Mouse (Mus musculus): ENCODE data around the gene Grm8.

Gene Grm8

DNA sequence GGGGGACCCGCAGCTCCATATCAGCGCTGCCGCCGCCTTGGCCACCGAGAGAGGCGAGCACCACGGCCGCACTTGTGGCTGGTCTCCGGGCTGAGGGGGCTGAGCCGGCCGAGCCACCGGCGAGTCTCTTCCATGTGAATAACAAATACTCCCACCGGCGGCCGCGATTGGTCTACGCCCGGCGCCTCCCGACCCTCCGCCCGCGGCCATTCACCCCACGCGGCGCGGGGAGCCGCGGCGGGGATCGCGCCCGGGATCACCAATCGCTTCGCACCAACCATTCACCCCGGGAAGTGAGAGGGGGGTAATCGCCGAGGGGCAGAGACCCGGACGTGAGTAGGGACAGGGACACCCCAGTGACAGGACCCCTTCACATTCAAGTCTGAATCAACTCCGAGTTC is at the start of gene Grm8:
TSS of gene Grm8 (minus strand) at position 178 of the 401 bp plus-strand sequence.
- DNase-seq (ENCODE audit: low spot score): no peak

DNA sequence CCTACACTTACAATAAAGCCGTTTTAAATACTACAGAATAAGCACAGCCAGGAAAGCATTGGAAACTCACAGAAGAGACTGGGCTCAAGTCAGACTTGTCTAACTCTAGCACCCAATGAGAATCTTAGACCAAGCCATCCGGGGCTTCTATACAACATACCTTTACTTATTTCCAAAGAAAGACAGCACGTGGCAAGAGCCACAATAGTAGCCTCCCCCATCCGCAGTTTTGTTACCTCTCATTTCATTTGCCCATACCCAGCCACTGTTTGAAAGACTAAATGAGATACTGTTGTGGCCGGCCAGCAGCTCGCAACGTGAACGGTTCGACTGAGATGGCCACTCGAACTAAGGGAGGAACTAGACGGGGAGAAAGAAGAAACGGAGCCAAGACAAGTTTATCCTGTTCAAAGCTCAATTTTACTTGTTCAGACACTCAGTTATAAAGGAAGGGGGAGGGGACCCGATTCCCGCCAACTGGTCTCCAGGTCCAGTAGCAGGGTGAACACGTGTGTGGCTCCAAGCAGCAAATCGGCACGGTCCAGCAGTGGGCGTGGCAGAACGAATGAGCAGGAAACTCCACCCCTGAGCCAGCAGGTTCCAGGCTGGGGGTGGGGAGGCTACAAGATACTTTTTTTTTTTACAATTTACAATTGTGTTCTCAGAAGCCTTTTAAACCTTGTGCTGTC is 35.0 kb upstream of the Grm8 start:
- DNase-seq (ENCODE audit: low spot score): no peak

DNA sequence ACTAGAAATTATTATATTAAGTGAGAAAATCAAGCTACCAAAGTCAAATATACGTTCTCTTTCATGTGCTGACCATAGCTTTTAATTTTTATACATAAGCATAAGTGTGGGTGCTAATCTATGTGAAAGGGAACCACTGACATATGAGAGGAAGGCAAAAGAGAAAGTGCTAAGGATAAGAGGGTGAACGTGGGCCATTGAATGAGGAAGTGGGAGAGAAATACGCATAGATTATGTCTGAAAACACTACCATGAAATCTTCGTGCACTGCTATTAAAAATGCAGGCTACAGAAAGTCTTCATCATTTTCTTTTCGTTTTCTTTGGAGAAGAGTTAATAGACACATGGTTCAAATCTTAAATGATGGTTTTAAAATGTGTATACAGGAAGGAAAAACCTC is 25.4 kb upstream of the Grm8 start:
- DNase-seq (ENCODE audit: low spot score): no peak

DNA sequence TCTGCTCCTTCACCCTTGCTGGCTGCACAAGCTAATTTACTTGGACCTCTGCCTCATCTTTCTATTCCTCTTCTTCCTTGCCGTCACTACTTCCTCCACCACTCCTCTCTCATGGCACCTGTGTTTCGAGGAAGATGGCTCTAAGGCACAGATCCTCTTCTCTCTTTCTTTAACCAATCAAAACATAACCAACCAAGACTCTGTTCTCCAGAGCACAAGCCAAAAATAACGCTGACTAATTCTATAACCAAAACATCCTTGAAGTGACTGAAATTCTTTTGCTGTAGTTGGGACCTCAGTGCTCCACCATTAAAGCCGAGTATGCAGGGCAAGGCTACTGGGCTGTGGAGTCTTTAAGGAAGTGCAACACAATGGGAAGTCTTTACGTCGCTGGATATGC is 11.5 kb upstream of the Grm8 start:
- DNase-seq (ENCODE audit: low spot score): no peak

DNA sequence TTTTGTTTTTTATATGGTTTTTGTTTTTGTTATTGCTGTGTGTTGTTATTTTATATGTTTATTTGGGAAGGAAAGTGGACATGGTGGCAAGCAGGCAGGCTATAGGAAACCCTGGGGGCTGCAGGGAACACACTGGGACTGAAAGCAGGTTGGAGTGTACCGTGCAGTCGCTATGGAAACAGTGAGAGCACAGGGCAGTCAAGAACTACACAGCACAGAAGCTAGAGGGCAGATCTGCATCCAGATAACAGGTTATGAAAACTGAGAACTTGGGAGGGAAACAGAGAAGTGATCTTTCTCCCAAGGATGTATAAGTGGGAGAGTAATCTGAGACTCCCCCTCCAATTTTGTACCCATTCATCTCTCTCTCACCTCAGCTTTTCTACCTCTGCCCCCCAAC is 7.4 kb upstream of the Grm8 start:
- no peak for DNase-seq (ENCODE audit: low spot score)

DNA sequence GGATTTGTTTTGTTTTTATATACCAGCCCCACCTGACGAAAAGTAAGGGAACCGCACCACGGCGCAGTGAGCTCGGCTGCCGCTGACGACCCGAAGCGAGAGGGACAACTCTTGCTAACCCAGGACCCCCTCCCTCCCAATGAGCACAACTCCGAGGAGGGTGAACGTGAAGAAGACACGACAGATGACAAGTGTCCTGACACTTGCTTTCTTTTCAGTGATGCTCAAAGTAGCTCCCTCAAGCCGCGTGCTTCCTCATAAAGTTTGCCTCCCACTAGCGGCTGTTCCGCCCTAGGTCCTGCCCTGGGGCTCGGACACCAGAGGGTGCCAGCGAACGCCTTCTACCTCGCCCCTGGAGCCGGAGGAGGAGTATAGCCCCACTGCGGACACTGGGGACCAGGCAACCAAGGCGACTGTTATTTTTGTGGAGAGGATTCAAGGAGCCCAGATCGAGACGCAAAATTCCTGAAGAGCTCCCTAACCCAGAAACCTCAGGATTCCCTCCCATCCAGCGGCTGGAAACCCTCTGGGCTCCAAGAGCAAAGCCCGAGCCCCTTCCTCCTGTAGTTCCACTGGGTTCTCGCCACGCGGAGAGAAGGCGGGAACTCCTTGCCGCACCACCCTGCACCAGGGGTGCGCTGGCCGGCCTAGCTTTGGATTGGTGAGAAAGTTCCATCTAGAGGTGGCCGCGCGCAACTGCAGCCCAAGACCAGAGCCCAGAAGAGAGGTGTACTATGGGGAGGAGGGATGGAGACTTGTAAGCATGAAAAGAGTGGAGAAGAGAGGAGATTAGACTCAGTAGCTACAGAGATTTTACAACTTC is 644 bp upstream of the Grm8 start:
- DNase-seq (ENCODE audit: low spot score): peak; percentile 51

DNA sequence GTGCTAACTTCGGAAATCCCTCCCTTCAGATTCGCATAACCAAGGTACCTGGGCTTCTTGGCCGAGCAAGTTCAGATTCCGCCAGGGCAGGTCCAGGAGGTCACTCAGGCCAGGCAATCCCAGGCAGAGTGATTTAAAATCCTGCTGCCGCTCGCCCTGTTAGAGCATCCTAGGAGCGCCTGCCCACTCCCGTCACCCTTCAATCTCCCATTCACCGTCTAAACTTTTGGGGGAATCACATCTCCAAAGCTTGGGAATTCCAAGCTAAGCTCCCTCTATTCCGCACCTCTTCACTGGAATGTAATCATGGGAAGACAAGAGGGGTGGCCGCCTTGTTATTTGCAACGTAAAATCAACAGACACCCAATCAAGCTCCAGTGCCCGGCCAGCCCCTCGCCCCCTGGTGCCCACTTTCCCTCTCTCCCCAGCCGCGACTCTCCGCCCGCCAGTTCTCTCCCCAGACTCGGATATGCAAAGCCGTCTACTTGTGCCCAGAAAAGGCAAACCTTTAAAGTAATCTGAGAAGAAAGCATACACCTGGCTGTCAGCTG is 652 bp downstream of the Grm8 start:
- DNase-seq (ENCODE audit: low spot score): no peak

DNA sequence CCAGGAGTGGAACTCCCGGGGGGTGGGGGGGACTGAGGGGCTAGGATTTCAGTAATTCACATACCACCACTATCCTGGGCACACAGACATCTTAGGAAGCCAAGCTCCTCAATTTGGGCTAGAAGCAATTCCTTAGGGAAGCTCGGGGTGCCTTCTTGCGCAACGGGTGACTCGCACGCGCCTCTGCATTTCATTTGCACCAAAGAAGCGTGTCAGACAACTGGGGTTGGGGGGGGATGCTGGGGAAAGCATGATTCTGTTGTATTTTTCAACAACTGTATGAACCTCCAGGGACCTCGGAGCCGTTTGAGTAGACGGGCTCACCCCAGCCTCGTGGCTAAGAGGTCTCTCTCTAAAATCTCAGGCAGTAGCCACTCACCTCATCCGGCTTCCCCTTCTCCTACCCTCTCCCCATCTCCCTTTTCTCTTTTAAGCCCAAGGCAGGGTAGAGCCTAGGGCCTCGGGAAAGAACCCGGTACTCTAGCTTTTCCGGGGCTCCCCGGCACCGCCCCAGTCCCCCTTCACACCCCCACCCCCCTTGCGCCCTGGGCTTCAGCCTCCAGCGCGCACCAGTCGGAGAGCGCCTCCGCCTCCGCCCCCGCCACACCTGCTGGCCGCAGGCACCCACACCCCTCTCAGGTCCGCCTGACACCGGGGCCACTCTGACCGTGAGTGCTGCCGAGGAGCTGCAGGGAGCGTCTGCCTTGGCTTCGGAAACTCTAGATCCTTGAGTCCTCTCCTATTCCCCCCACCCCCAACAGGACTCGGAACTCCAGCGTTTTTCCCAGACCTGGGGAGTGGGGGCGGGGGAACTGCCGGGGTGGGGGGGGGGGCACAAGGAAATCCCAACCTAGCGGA is 1.5 kb downstream of the Grm8 start:
- no peak for DNase-seq (ENCODE audit: low spot score)

DNA sequence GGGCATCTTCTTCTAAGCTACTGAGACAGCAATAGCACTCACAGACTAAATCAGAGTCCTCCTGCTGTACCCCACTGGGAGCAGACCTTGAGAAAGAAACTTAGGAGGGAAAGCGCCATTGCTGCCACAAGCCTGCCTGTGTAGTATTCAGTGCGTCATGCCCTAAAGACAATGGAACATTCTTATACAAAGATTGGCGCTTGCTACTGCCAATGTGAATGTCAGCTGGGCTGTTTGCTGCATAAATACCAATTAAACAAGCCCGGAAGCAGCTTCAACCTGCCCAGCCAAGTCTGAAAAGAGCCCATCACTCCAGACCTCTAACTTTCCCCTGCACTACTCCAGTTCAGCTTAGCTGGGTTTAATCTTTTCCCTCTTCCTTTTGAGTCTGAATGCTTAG is 2.9 kb downstream of the Grm8 start:
- DNase-seq (ENCODE audit: low spot score): no peak

DNA sequence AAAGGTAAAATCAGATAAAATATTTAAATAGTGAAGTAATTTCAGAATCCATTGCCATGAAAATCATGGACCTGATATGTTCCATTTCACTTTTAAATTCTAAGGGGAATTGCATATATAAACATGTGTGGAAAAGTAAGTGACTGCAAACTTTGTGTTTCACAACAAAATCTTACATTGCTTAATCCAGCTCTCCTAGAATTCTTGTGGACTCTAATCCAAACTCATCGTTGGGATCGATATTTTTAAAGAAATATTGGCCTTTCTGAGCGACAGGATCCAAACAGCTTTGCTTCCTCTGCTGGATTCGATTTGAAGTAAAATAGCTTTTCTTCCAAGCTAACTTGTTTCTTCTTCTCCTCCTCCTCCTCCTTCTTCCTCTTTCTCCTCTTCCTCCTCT is 6.1 kb downstream of the Grm8 start:
- no peak for DNase-seq (ENCODE audit: low spot score)

DNA sequence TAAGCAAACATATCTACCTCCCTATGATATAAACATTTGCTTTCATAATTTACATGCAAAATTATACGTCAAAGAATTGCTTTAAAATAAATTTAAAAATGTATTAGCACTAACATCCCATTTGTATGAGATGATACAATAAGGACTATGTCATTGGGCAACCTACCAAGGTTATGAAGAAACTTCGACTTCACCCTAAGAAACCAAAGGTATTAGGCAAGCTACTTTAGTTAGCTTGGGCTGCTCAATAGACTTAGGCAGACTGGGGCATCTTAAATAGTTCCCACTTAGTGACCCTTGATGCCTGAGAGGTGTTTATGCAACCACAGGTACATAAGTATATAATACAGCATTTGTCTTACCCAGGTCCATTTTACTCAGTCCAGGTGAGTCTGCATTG is 19.5 kb downstream of the Grm8 start:
- DNase-seq (ENCODE audit: low spot score): no peak

DNA sequence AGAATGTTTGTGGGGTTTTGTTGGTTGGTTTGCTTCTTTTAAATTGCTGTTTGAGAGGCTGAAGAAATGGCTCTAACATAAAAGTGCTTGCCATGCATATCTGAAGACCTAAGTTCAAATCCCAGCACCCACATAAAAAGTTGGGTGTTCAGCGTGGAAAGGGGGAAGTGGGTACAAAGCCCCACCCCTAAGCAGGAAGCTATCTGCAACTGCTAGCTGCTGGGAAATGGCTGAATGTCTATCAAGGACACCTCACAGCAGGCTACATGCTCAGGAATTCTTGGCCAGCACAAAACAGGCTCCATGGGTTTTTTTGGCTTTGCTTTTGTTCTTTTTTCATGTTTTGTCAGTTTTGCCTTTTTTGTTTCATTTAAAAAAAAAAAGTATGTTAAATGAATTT is 20.1 kb downstream of the Grm8 start:
- no peak for DNase-seq (ENCODE audit: low spot score)

DNA sequence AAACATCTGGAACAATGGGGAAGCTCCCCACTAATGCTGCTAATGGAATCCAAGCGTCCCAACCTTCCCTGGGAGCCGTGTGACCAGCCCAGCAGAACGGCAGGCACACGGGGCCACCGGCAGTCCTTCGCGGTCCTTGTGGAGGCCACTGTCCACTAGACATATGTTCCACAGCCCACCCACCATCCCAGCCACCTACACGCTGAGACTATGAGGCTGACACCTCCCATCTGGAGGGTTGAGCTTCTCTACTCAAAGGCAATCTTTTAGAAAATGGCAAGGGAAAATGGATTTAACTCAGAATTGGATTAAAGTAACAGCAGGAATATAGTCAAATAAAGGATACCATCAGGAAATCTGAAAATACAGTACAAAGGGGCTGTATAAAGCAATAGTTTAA is 23.4 kb downstream of the Grm8 start:
- no peak for DNase-seq (ENCODE audit: low spot score)

DNA sequence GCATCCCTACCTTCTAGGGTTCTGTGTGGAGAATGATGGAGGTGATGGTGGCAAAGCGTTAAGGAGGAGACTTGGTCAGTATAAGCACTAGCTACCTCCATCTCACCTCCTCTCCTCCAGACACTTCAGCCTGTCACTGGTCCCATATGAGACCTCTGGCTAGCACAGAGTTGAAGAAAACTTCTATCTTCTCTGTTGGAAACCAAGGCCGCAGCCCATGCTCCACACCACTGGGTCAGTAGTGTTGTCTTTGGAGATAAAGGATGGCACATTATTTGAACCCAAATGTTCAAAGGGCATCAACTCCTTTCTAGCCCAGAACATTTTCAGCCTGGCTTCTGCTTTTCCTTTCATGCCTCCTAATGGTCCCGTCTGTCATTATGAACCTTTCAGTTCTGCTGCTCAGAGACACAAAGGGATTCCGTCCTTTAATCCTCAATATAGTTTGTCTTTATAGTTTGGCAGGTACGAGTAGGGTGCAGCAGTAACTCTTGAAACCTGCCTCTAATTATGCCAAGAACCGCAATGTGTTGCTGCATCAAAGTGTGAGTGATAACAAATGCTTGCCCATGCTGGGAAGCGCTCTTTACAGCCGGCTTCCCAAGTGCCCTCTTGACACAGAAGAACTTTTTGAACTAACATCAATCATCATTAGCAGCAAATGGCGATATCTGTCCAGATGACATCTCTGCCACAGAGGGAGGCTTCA is 32.2 kb downstream of the Grm8 start:
- no peak for DNase-seq (ENCODE audit: low spot score)

DNA sequence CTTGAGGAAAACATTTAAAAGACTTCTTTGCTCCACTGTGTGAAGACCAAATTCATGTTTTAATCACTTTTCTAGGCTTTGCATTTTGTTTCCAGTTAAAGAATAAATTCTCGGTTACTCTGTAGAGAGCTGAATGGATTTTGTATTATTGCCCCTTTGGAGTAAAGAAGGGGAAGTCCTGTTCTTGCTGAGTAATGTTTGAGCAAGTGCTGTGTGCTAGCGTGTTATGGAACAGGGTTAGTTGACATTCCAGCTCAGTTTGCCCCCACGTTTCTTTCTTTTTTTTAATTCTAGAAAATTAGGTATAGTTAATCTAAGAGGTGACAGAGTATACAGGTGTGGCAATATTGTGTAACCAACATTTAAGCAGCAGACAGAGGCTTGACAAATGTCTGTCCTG is 35.0 kb downstream of the Grm8 start:
- DNase-seq (ENCODE audit: low spot score): no peak

DNA sequence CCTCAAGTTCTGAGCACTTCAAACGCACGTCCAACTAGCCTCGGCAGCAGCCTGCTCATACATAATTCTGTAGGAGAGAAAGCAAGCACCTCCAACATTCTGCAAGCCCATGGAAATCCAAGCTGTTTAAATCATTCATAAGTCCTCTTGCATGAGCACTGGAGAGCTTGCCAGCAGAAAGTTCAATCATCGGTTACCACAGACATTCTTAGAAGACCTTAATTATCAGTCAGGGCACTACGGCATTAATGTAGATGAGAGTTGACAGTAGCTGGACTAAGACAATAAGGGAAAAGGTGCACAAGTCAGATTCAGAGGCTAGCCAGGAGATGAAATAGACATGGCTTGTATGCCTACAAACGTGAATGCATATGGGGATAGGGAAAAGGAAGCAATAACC is 42.5 kb downstream of the Grm8 start:
- no peak for DNase-seq (ENCODE audit: low spot score)

DNA sequence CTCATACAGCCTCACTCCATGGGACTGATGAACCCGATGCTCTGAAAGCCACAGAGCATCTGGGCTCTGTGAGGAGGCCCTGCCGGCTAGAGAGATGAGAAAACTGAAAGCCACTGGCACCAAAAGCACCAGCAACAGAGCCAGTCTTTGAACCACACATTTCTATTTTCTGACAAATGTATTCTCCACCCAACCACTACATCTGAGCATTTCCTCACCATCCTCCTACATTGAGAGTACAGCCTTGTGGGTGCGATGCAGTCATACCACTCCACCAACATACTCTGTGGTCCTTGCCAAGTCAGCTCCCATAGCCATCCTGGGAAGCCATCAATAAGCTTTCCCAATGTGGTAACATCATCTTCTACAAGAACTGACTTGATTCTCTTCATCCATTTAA is 43.1 kb downstream of the Grm8 start:
- DNase-seq (ENCODE audit: low spot score): no peak

DNA sequence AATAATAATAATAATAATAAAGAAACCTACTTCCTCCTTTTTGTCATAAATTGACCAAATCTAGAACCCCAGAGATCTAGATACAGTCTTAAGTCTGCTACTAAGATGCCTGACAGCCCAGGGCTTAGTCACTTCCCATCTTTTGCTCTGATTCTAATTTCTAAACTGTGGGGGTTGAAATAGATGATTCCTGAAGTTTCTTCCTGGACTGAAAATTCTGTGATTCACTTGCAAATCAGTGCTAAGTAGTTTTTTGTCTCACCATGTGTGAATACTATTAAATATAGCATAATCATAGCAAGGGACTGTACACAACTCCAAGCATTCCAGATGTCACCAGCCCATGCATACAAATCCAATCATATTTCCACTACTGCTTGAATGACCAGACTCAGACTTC is 44.0 kb downstream of the Grm8 start:
- no peak for DNase-seq (ENCODE audit: low spot score)

DNA sequence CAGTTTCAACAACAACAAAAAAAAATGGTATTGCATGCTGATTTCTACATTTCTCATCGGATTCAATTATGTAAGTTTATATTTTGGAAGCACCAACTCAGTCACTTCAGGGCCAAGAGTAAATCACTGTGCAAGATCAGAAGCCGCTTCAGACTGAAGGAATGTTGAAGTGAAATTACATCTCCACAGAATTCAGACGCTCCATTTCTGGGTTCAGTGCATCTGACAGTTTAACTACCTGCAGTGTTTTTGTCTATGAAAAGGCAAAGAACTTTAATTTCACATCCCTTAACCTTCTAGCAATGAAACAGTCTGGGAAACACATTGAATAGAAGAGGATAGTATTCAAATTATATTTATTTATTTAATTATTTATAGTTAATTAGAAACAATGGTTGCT is 59.4 kb downstream of the Grm8 start:
- no peak for DNase-seq (ENCODE audit: low spot score)

DNA sequence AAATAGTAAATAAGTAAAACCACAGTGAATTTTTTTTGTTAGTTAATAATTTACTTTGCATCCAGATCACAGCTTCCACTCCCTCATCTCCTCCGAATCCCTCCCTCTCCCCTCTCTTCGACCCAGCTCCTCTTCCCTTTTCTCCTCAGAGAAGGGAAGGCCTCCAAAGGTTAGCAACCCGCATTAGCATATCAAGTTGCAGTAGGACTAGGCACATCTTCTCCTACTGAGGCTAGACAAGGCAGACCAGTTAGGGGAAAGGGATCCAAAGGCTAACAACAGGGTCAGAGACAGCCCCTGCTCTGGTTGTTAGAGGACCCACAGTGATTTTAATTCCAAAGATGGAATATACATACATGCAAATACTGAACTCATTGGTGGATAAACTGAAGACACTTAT is 60.5 kb downstream of the Grm8 start:
- DNase-seq (ENCODE audit: low spot score): no peak

DNA sequence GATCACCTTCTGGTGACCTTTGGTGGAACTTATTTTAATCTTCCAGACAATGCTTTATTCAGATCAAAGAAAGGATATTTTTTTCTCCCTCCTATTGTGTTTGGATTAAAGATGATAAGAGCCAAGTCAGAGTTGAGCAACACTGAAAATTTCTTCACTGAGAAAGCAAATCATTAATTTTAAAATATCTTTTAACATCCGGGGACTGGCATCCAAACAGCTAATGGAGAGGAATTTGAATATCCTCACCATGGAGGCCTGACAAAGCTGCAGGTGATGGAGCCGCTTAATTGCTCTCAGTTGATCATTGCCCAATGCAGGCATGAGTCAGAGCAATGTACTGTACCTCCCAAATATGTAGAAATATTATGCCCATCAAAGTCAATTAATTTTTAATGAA is 83.0 kb downstream of the Grm8 start:
- DNase-seq (ENCODE audit: low spot score): no peak

DNA sequence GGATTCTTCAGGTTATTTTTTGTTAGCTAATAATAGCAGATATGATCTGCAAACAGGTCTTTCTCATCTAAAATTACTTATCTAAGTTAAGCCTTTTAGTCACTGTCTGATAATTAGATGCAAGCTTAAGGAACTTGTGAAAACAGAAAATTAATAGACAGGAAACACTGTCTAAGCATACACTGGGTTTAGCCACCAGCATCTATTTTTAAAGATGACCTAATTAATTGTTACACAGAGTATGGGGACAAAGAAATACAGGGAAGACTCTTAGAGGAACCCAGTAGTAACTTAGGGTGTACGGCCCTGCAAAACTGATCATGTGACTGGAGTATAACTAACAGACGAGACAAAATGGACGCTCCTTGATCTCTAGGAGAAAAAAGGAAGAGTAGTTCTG is 92.6 kb downstream of the Grm8 start:
- no peak for DNase-seq (ENCODE audit: low spot score)

Data from T-cell, adult 2 months (primary cell).